Mouse (Mus musculus): Measurements from ENCODE around the gene Hexdc. TPM values are rescaled to one million over a fixed set of nuclear protein-coding genes. Genes with fewer than 3 reads are reported as not detected.

Gene Hexdc
- total and polyA plus RNA-seq, 3 experiments = 7.6 to 21.7 (median 13.0) TPM

- no peak for DNase-seq
Observed at GRCm38 (mm10) chr11:121228129-121229017, 24.1 kb downstream of the Hexdc start.

DNA sequence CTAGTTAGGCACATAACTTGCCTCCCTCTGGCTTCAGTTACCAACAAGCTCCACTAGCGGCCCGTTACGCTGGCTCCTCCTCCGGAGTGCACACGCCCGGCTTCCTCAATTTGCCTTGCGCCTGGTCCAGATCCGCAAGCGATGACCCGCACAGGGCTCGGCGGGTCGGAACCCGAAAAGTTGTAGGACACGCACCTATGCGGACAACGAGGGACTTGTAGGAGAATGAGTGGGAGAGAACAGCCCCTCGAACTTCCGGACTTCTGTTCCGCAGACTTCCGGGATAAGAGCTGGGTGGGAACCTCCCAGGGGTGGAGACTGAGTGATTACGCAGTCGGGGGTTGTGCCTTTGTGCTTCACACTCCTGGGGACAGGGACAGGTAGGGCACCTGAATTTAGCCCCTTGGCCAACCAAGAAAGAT is 24.8 kb downstream of the Hexdc start, which contains the start of gene Cybc1:
Gene Cybc1 (minus strand): TSS at position 305 of the 422 bp plus-strand sequence.
- peak; percentile 88 for DNase-seq

DNA sequence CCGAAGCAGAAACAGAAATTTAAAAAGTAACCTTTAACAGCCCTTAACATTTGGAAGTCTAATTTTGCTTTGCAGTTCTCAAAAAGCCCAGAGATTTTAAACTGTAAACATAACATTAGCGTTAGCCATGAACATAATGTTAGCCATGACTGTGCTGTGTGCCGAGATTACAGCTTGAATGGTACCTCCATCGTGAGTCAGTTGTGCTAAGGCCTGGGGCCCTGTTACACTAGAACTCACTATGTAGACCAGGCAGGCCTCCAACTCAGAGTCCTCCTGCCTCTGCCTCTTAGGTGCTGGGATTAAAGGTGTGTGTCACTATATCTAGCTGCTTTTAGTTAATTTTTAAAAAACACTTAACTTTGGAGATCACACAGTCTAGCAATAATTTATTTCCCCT is 27.0 kb downstream of the Hexdc start:
- DNase-seq = no peak

DNA sequence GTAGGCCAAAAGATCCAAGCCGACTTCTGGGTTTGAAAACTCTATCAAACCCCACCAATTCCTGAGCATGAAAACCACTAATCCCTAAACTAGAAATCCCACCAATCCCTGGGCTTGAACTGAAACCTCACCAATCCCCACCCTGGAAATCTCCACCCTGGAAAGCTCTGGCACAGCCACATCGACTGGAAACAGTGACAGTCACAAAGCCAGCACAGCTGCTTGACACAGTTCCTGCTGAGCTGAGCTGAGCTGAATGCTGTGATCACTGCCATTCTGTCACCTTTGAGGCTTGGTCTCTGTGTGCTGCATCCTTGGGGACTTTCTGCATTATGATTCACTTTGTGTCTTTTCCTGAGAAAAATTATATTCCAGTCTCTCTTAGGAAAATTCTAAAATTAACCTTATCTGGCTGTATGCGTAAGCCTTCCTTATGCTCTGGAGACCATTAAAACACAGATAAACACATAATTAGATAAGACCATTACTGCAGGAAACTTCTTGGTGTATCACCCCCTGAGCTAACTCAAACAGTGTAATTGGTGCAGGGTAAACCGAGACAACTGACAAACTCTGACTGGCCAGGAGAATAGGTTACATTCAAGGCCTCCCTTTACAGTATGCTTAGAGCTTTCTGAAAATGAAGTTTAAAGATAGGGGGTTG is 27.5 kb downstream of the Hexdc start:
- DNase-seq = no peak

DNA sequence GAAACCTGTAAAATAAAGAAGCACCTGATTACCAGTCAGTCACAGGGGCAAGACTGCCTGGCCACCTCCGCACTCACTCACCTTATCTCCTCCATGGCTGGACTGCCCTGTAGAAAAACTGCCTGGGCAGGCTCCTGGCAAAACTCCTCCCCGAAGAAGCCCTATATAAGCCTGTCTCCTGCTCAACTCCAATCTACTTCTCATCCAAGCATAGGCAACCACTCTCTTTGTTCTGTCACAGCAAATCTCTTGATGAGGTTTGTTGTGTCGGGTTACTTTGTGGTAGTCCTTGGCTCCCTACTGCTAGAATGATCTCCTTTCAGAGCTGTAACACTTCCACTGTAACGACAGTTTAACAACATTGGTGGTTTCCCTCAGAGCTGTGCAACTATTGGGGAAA is 28.5 kb downstream of the Hexdc start:
- no peak for DNase-seq

- peak; percentile 25 for DNase-seq
Observed at GRCm38 (mm10) chr11:121235475-121236238, 31.4 kb downstream of the Hexdc start.

- DNase-seq = peak; percentile 99
Observed at GRCm38 (mm10) chr11:121236564-121237344, 32.5 kb downstream of the Hexdc start, which contains the start of gene Narf. Narf (plus strand) TSS chr11:121237253.

DNA sequence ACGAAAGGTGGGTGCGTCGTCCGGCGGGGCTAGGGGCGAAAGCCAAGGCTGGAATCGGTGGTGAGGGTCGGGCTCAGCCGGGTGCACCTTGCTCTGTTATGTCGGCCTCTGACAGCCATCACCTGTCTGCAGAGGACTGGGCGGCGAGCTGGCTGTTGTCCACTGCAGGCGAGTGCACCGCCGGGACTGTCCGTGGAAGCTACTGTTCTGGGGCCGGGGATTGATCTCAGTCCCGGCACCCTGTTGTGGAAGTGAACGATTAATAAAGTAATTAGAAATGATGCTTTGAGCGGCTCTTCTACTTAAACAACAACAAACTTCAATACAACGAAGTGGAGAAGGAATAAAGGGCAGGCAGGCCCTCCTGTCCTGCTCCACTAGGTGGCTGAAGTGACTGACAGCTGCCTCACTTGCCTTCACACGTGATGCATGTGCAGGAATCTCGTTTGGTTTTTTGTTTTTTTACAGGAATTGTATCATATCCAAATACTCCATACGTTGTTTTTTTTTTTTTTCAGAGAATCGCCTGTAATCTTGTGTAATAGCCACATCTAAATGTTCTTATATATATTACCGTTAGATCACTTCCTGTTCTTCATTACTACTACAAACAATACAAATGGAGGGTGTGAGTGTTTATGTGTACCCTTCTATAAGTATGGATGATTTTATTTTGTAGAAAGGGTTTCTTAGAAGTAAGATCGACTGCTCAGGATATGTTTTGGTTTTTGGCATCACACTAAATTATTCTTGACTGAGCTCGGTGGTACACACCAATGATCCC is 33.3 kb downstream of the Hexdc start:
- no peak for DNase-seq

GRCm38 (mm10) chr11:121239669-121240068 is 35.4 kb downstream of the Hexdc start:
- no peak for DNase-seq

DNA sequence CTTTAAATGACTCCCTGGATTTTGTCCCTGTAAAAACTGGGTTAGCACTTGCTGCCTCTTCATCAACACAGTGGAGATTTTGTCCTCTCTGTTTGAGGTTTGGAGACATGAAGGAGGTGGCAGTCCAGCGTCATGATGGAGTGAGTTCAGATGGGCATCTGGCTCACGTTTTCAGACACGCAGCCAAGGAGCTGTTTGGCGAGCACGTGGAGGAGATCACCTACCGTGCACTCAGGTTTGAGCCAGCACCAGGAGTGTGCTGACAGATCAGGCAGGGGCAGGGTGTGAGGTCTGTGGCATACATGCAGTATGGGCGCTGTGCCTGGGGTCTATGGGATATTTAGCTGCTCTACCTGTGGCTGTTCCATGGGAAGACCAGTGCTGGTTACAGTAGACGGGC is 46.0 kb downstream of the Hexdc start:
- no peak for DNase-seq

GRCm38 (mm10) chr11:121259160-121260100 is 55.2 kb downstream of the Hexdc start, which contains the start of gene Foxk2:
Foxk2 (plus strand) TSS chr11:121259990.
- DNase-seq = peak; percentile 95

DNA sequence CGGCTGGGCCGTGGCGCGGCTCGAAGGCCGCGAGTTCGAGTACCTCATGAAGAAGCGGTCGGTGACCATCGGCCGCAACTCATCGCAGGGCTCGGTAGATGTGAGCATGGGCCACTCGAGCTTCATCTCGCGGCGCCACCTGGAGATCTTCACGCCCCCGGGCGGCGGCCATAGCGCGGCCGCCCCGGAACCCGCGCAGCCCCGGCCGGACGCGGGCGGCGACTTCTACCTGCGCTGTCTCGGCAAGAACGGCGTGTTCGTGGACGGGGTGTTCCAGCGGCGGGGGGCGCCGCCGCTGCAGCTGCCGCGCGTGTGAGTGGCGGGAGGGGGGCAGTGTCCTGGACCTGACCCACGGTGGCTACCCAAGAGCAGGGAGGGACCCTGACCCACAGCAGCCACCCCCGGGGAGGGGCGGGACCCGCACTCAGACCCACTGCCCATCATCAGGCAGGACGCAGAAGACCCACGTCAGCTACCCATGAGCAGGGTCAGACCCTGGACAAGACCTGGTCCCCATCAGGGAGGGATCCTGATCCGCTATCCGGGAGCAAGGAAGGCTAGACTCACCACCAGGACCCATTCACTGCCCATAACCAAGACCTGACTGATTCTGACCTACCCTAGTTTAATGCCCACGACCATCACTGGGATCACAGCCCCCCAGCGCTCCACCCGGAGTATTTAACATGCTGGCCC is 56.1 kb downstream of the Hexdc start:
- DNase-seq = peak; percentile 46

DNA sequence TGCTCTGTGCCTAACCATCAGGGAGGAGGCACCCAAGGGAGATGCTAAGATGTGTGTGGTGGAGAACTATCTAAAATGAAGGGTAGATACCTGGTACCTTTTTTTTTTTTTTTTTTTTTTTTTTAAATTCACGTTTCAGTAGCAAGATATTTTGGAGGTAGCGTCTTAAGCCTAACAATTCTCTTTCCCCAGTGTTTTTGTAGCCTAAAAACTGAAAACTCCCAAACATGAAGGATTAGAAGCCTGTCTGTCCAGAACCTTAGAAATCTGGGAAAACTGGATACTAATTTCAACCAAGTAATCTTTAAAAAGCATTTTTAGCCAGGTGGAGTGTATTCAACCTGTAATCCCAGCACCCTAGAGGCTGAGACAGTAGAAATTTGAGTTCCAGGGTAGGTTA is 56.8 kb downstream of the Hexdc start:
- no peak for DNase-seq

Other genes starting within 250 kb of the Hexdc start
- gene Csnk1d, start 213.1 kb upstream of the Hexdc start, total RNA-seq (2021) = 100 to 1,000 TPM; 114 to 126 TPM
- 39.8 and 48.7 TPM in 2 replicates for gene Csnk1d, start 213.1 kb upstream of the Hexdc start, polyA plus RNA-seq (2012; rRNA removed)
- gene Cd7, start 165.0 kb upstream of the Hexdc start, total RNA-seq (2021) = under 1 TPM; 0.69 TPM
- gene Cd7, start 165.0 kb upstream of the Hexdc start, polyA plus RNA-seq (2012; rRNA removed) = 1.8 and 3.3 TPM in 2 replicates
- gene Sectm1b, start 140.9 kb upstream of the Hexdc start, total RNA-seq (2021) = not detected
- gene Sectm1b, start 140.9 kb upstream of the Hexdc start, polyA plus RNA-seq (2012; rRNA removed) = not detected in 2 replicates
- not detected for gene Sectm1a, start 123.2 kb upstream of the Hexdc start, total RNA-seq (2021)
- gene Sectm1a, start 123.2 kb upstream of the Hexdc start, polyA plus RNA-seq (2012; rRNA removed) = 0.09 and 0.19 TPM in 2 replicates
- gene Tex19.2, start 85.8 kb upstream of the Hexdc start, total RNA-seq (2021) = not detected
- gene Tex19.2, start 85.8 kb upstream of the Hexdc start, polyA plus RNA-seq (2012; rRNA removed) = not detected in 2 replicates
- gene Tex19.1, start 58.3 kb upstream of the Hexdc start, total RNA-seq (2021) = not detected
- gene Tex19.1, start 58.3 kb upstream of the Hexdc start, polyA plus RNA-seq (2012; rRNA removed) = 0.18 TPM in 1 of 2 replicates, not detected in the other
- not detected for gene Uts2r, start 44.2 kb upstream of the Hexdc start, total RNA-seq (2021)
- gene Uts2r, start 44.2 kb upstream of the Hexdc start, polyA plus RNA-seq (2012; rRNA removed) = 0.19 and 0.20 TPM in 2 replicates
- gene Ogfod3, start 278 bp downstream of the Hexdc start, total RNA-seq (2021) = 10 to 100 TPM; 27.9 to 28.5 TPM
- gene Ogfod3, start 278 bp downstream of the Hexdc start, polyA plus RNA-seq (2012; rRNA removed) = 33.7 and 37.7 TPM in 2 replicates
- 10 to 100 TPM; 20.4 to 21.9 TPM for gene Cybc1, start 24.9 kb downstream of the Hexdc start, total RNA-seq (2021)
- gene Cybc1, start 24.9 kb downstream of the Hexdc start, polyA plus RNA-seq (2012; rRNA removed) = 18.7 and 18.8 TPM in 2 replicates
- gene Narf, start 32.8 kb downstream of the Hexdc start, total RNA-seq (2021) = 10 to 100 TPM; 14.4 to 22.8 TPM
- gene Narf, start 32.8 kb downstream of the Hexdc start, polyA plus RNA-seq (2012; rRNA removed) = 22.8 and 29.3 TPM in 2 replicates
- 10 to 100 TPM; 35.2 to 43.1 TPM for gene Foxk2, start 55.6 kb downstream of the Hexdc start, total RNA-seq (2021)
- 44.9 and 78.0 TPM in 2 replicates for gene Foxk2, start 55.6 kb downstream of the Hexdc start, polyA plus RNA-seq (2012; rRNA removed)
- gene Wdr45b, start 150.0 kb downstream of the Hexdc start, total RNA-seq (2021) = 10 to 100 TPM; 61.8 to 69.2 TPM
- 35.3 and 41.0 TPM in 2 replicates for gene Wdr45b, start 150.0 kb downstream of the Hexdc start, polyA plus RNA-seq (2012; rRNA removed)
- gene Rab40b, start 183.8 kb downstream of the Hexdc start, total RNA-seq (2021) = 1 to 10 TPM; 4.4 to 9.2 TPM
- gene Rab40b, start 183.8 kb downstream of the Hexdc start, polyA plus RNA-seq (2012; rRNA removed) = 8.3 and 9.6 TPM in 2 replicates
- 10 to 100 TPM; 16.7 to 20.9 TPM for gene Fn3krp, start 217.0 kb downstream of the Hexdc start, total RNA-seq (2021)
- 4.4 and 4.8 TPM in 2 replicates for gene Fn3krp, start 217.0 kb downstream of the Hexdc start, polyA plus RNA-seq (2012; rRNA removed)
- gene Fn3k, start 230.5 kb downstream of the Hexdc start, total RNA-seq (2021) = 1 to 10 TPM; 8.2 to 9.7 TPM
- 3.3 and 6.0 TPM in 2 replicates for gene Fn3k, start 230.5 kb downstream of the Hexdc start, polyA plus RNA-seq (2012; rRNA removed)
- 10 to 100 TPM; 34.1 to 42.6 TPM for gene Tbcd, start 247.5 kb downstream of the Hexdc start, total RNA-seq (2021)
- gene Tbcd, start 247.5 kb downstream of the Hexdc start, polyA plus RNA-seq (2012; rRNA removed) = 42.8 and 49.3 TPM in 2 replicates